Mouse (Mus musculus) neural tube, embryonic 14.5 days (tissue): ENCODE results near the gene Tmem121. TPM values are rescaled to one million over a fixed set of nuclear protein-coding genes. Genes with fewer than 3 reads are reported as not detected.

Source experiments
- ATAC-seq: fragments of 200-750 bp; cut with Nextera tagmentation; 2 replicates; pipeline ENCODE4 v1.8.0; 2017; ENCODE audit warnings: low read depth, mild to moderate bottlenecking, moderate TSS enrichment, moderate library complexity
- H3K27ac ChIP-seq: fragments of 300-500 bp; sonication (generic); 2 replicates; pipeline ENCODE4 v1.5.1; 2014; ENCODE audit warnings: low read depth, mild to moderate bottlenecking, control low read depth, low read length, moderate library complexity, mixed read lengths
- H3K27me3 ChIP-seq: fragments of 300-500 bp; sonication (generic); 2 replicates; pipeline ENCODE4 v1.6.1; 2014; ENCODE audit warnings: low read length; ENCODE audit not compliant: control insufficient read depth, insufficient read depth
- H3K36me3 ChIP-seq: fragments of 300-500 bp; sonication (generic); 2 replicates; pipeline ENCODE4 v1.6.1; 2014; ENCODE audit warnings: low read length, mixed read lengths; ENCODE audit not compliant: control insufficient read depth, insufficient read depth
- H3K4me1 ChIP-seq: fragments of 300-500 bp; sonication (generic); 2 replicates; pipeline ENCODE4 v1.6.1; 2014; ENCODE audit warnings: low read length; ENCODE audit not compliant: control insufficient read depth, insufficient read depth
- H3K4me2 ChIP-seq: fragments of 300-500 bp; sonication (generic); 2 replicates; pipeline ENCODE4 v1.6.1; 2014; ENCODE audit warnings: mild to moderate bottlenecking, low read depth, low read length, control low read depth
- H3K4me3 ChIP-seq: fragments of 300-500 bp; sonication (generic); 2 replicates; pipeline ENCODE4 v1.5.1; 2014; ENCODE audit warnings: low read depth, low read length, control low read depth, mixed read lengths
- H3K9ac ChIP-seq: fragments of 300-500 bp; sonication (generic); replicated peaks from 2 replicates; pipeline ENCODE4 v1.6.1; 2014; ENCODE audit warnings: low read depth, mild to moderate bottlenecking, control low read depth, low read length, mixed read lengths
- H3K9me3 ChIP-seq: fragments of 300-500 bp; sonication (generic); 2 replicates; pipeline ENCODE4 v1.6.1; 2016; ENCODE audit warnings: low read length; ENCODE audit not compliant: control insufficient read depth
- WGBS: fragments of 180-500 bp; shearing (Covaris S2); extraction: QIAGEN DNeasy Blood & Tissue Kit; methylation state at CpG from one replicate; pipeline ENCODE4 v1.1.7; 2014; 5-methylcytosine and 5-hydroxymethylcytosine counted together
- polyA plus RNA-seq: library from polyadenylated mRNA; unstranded; fragments of >200 nt; fragmentation: Nextera tagmentation; extraction: Ambion mirVana; gene quantifications from 2 replicates; pipeline ENCODE4 v1.2.1, GENCODE M21; 2014

Tmem121 gene
- 24.9 and 29.4 TPM in 2 replicates for polyA plus RNA-seq

GRCm38 (mm10) chr12:113185442-113186291, at the start of gene Tmem121:
Tmem121 (plus strand) TSS chr12:113185930.
- H3K27me3 ChIP-seq: 0 out of 2 replicates have a peak, but pooled peaks cover 2% of the 10 kb centered on the region
- H3K4me2 ChIP-seq: peak within 1 kb of the TSS; percentile 90
- 1% methylated on average over 59 of the region's 63 CpGs for WGBS
- 0 out of 2 replicates have a peak, but pooled peaks cover 7% of the 10 kb centered on the region for H3K36me3 ChIP-seq
- peak within 1 kb of the TSS; percentile 10; the same call in 1 of the 2 replicates for H3K27ac ChIP-seq
- H3K4me1 ChIP-seq: peaks cover 12% of the 10 kb centered on the region
- H3K4me3 ChIP-seq: peak within 1 kb of the TSS; percentile 72
- peak; percentile 62 for ATAC-seq
- H3K9ac ChIP-seq: peak within 1 kb of the TSS; percentile 82
- H3K9me3 ChIP-seq: no peaks in the 10 kb centered on the region

- H3K4me2 ChIP-seq: no peak overlapping the region
- no peak overlapping the region for H3K9ac ChIP-seq
- 76% methylated on average over 17 of the region's 17 CpGs for WGBS
- ATAC-seq: no peak
- no peaks in the 10 kb centered on the region for H3K27me3 ChIP-seq
- H3K4me3 ChIP-seq: no peak overlapping the region
- H3K27ac ChIP-seq: no peak overlapping the region
- H3K4me1 ChIP-seq: peaks cover 15% of the 10 kb centered on the region; the same call in 1 of the 2 replicates
- H3K9me3 ChIP-seq: no peaks in the 10 kb centered on the region
- H3K36me3 ChIP-seq: peaks cover 52% of the 10 kb centered on the region
Observed at GRCm38 (mm10) chr12:113136492-113137020, 49.2 kb upstream of the Tmem121 start.

GRCm38 (mm10) chr12:113137260-113138213, 48.2 kb upstream of the Tmem121 start:
- H3K9me3 ChIP-seq: no peaks in the 10 kb centered on the region
- WGBS: 88% methylated on average over 18 of the region's 18 CpGs
- peaks cover 42% of the 10 kb centered on the region for H3K36me3 ChIP-seq
- ATAC-seq: no peak
- no peak overlapping the region for H3K4me2 ChIP-seq
- H3K27ac ChIP-seq: no peak overlapping the region
- H3K27me3 ChIP-seq: no peaks in the 10 kb centered on the region
- H3K9ac ChIP-seq: no peak overlapping the region
- no peak overlapping the region for H3K4me3 ChIP-seq
- H3K4me1 ChIP-seq: peaks cover 24% of the 10 kb centered on the region

GRCm38 (mm10) chr12:113138291-113138690, 47.4 kb upstream of the Tmem121 start:
- H3K9ac ChIP-seq: no peak overlapping the region
- WGBS: 78% methylated on average over 6 of the region's 6 CpGs
- H3K9me3 ChIP-seq: no peaks in the 10 kb centered on the region
- H3K4me2 ChIP-seq: no peak overlapping the region
- no peak overlapping the region for H3K4me3 ChIP-seq
- no peak overlapping the region for H3K27ac ChIP-seq
- ATAC-seq: no peak
- peaks cover 36% of the 10 kb centered on the region for H3K36me3 ChIP-seq
- no peaks in the 10 kb centered on the region for H3K27me3 ChIP-seq
- peaks cover 31% of the 10 kb centered on the region for H3K4me1 ChIP-seq

GRCm38 (mm10) chr12:113138901-113139864, 46.5 kb upstream of the Tmem121 start:
- Histone ChIP-seq H3K27me3 (no peaks in the 10 kb centered on the region), H3K36me3 (peaks cover 27% of the 10 kb centered on the region), H3K27ac (peak overlapping the region; percentile 71), H3K9me3 (no peaks in the 10 kb centered on the region), H3K4me2 (peak overlapping the region; percentile 68), H3K4me1 (peaks cover 31% of the 10 kb centered on the region), H3K4me3 (peak overlapping the region; percentile 65), H3K9ac (peak overlapping the region; percentile 68)
- ATAC-seq: peak; percentile 3
- 32% methylated on average over 11 of the region's 11 CpGs for WGBS

- peak within 1 kb of the TSS; percentile 71 for H3K27ac ChIP-seq
- ATAC-seq: peak; percentile 86
- peak within 1 kb of the TSS; percentile 68 for H3K9ac ChIP-seq
- H3K27me3 ChIP-seq: no peaks in the 10 kb centered on the region
- peaks cover 31% of the 10 kb centered on the region for H3K4me1 ChIP-seq
- peaks cover 22% of the 10 kb centered on the region for H3K36me3 ChIP-seq
- peak within 1 kb of the TSS; percentile 65 for H3K4me3 ChIP-seq
- peak within 1 kb of the TSS; percentile 68 for H3K4me2 ChIP-seq
- WGBS: 0% methylated on average over 54 of the region's 68 CpGs
- no peaks in the 10 kb centered on the region for H3K9me3 ChIP-seq
Observed at GRCm38 (mm10) chr12:113139908-113140615, 45.7 kb upstream of the Tmem121 start, which contains the start of gene Crip2. Crip2 (plus strand) TSS chr12:113140236.

- peak overlapping the region; percentile 68 for H3K4me2 ChIP-seq
- ATAC-seq: no peak; the same call in 1 of the 2 replicates
- no peaks in the 10 kb centered on the region for H3K9me3 ChIP-seq
- H3K27me3 ChIP-seq: no peaks in the 10 kb centered on the region
- WGBS: 1% methylated on average over 49 of the region's 49 CpGs
- peaks cover 31% of the 10 kb centered on the region for H3K4me1 ChIP-seq
- H3K9ac ChIP-seq: peak overlapping the region; percentile 68
- peak overlapping the region; percentile 65 for H3K4me3 ChIP-seq
- H3K36me3 ChIP-seq: peaks cover 15% of the 10 kb centered on the region
- H3K27ac ChIP-seq: peak overlapping the region; percentile 64
Observed at GRCm38 (mm10) chr12:113140616-113141411, 44.9 kb upstream of the Tmem121 start.
